Mouse (Mus musculus): ENCODE data around the gene Cd93. TPM values are rescaled to one million over a fixed set of nuclear protein-coding genes. Genes with fewer than 3 reads are reported as not detected.

Cd93 gene
- total RNA-seq, 1 experiment: 0.40 TPM

GRCm38 (mm10) chr2:148455341-148455740 lies 12.0 kb upstream of the Cd93 start:
- no peak overlapping the region for H3K27ac ChIP-seq (ENCODE audit: insufficient read depth, low read depth, low read length, poor library complexity, severe bottlenecking)
- no peaks in the 10 kb centered on the region for H3K4me1 ChIP-seq (ENCODE audit: control insufficient read depth in 2 of 2, insufficient read depth in 2 of 2, low read length in 2 of 2, poor library complexity in 1 of 2)
- H3K4me3 ChIP-seq (ENCODE audit: insufficient read depth in 1 of 2, low read depth in 1 of 2, low read length in 2 of 2, poor library complexity in 1 of 2, severe bottlenecking in 1 of 2): no peak overlapping the region
- no peak overlapping the region for H3K9ac ChIP-seq (ENCODE audit: insufficient read depth, low read depth, low read length, poor library complexity, severe bottlenecking)
- in situ Hi-C loops (cut with MboI; ENCODE audit: low sequenced_read_pairs in 2 of 2, unreplicated experiment in 2 of 2): no loop called here
- DNase-seq (ENCODE audit: low read depth, low spot score): no peak
- no peaks in the 10 kb centered on the region for H3K9me3 ChIP-seq (ENCODE audit: control insufficient read depth, insufficient read depth, low read depth, low read length)
- no peak for TF ChIP-seq ZNF384 (IDR thresholded peaks at IDR 0.05; ENCODE audit: low read depth, low read length)
- TF ChIP-seq ZC3H11A (IDR thresholded peaks at IDR 0.05; ENCODE audit: borderline replicate concordance, low read depth, low read length): no peak
- no peak for TF ChIP-seq CHD2 (IDR thresholded peaks at IDR 0.05; ENCODE audit: low read depth, low read length)
- no peaks in the 10 kb centered on the region for H3K36me3 ChIP-seq (ENCODE audit: control insufficient read depth, insufficient read depth, low read length, poor library complexity, severe bottlenecking)

GRCm38 (mm10) chr2:148454014-148454542 lies 10.7 kb upstream of the Cd93 start:
- H3K36me3 ChIP-seq (ENCODE audit: control insufficient read depth, insufficient read depth, low read length, poor library complexity, severe bottlenecking): no peaks in the 10 kb centered on the region
- no peak for DNase-seq (ENCODE audit: low read depth, low spot score)
- no peaks in the 10 kb centered on the region for H3K4me1 ChIP-seq (ENCODE audit: control insufficient read depth in 2 of 2, insufficient read depth in 2 of 2, low read length in 2 of 2, poor library complexity in 1 of 2)
- H3K9ac ChIP-seq (ENCODE audit: insufficient read depth, low read depth, low read length, poor library complexity, severe bottlenecking): no peak overlapping the region
- TF ChIP-seq CHD2 (IDR thresholded peaks at IDR 0.05; ENCODE audit: low read depth, low read length) (no peak), MAFK (IDR thresholded peaks at IDR 0.05; ENCODE audit: insufficient read depth, low read depth, low read length) (no peak), ZNF384 (IDR thresholded peaks at IDR 0.05; ENCODE audit: low read depth, low read length) (no peak), ZC3H11A (IDR thresholded peaks at IDR 0.05; ENCODE audit: borderline replicate concordance, low read depth, low read length) (no peak), HCFC1 (IDR thresholded peaks at IDR 0.05; ENCODE audit: borderline replicate concordance, insufficient read depth, low read length) (no peak)
- H3K4me3 ChIP-seq (ENCODE audit: insufficient read depth in 1 of 2, low read depth in 1 of 2, low read length in 2 of 2, poor library complexity in 1 of 2, severe bottlenecking in 1 of 2): no peak overlapping the region
- in situ Hi-C loops (cut with MboI; ENCODE audit: low sequenced_read_pairs in 2 of 2, unreplicated experiment in 2 of 2): no loop called here
- no peaks in the 10 kb centered on the region for H3K9me3 ChIP-seq (ENCODE audit: control insufficient read depth, insufficient read depth, low read depth, low read length)
- H3K27ac ChIP-seq (ENCODE audit: insufficient read depth, low read depth, low read length, poor library complexity, severe bottlenecking): no peak overlapping the region

- no peak overlapping the region for H3K4me3 ChIP-seq (ENCODE audit: insufficient read depth in 1 of 2, low read depth in 1 of 2, low read length in 2 of 2, poor library complexity in 1 of 2, severe bottlenecking in 1 of 2)
- TF ChIP-seq MAFK (IDR thresholded peaks at IDR 0.05; ENCODE audit: insufficient read depth, low read depth, low read length): no peak
- DNase-seq (ENCODE audit: low read depth, low spot score): no peak
- no peaks in the 10 kb centered on the region for H3K4me1 ChIP-seq (ENCODE audit: control insufficient read depth in 2 of 2, insufficient read depth in 2 of 2, low read length in 2 of 2, poor library complexity in 1 of 2)
- no peak overlapping the region for H3K27ac ChIP-seq (ENCODE audit: insufficient read depth, low read depth, low read length, poor library complexity, severe bottlenecking)
- H3K9me3 ChIP-seq (ENCODE audit: control insufficient read depth, insufficient read depth, low read depth, low read length): no peaks in the 10 kb centered on the region
- H3K9ac ChIP-seq (ENCODE audit: insufficient read depth, low read depth, low read length, poor library complexity, severe bottlenecking): no peak overlapping the region
- in situ Hi-C loops (cut with MboI; ENCODE audit: low sequenced_read_pairs in 2 of 2, unreplicated experiment in 2 of 2): no loop called here
- H3K36me3 ChIP-seq (ENCODE audit: control insufficient read depth, insufficient read depth, low read length, poor library complexity, severe bottlenecking): no peaks in the 10 kb centered on the region
Observed at GRCm38 (mm10) chr2:148453061-148453460, 9.7 kb upstream of the Cd93 start.

- TF ChIP-seq ZNF384 (IDR thresholded peaks at IDR 0.05; ENCODE audit: low read depth, low read length): no peak
- TF ChIP-seq HCFC1 (IDR thresholded peaks at IDR 0.05; ENCODE audit: borderline replicate concordance, insufficient read depth, low read length): no peak
- no peak for TF ChIP-seq ZC3H11A (IDR thresholded peaks at IDR 0.05; ENCODE audit: borderline replicate concordance, low read depth, low read length)
- TF ChIP-seq CHD2 (IDR thresholded peaks at IDR 0.05; ENCODE audit: low read depth, low read length): no peak
- TF ChIP-seq MAFK (IDR thresholded peaks at IDR 0.05; ENCODE audit: insufficient read depth, low read depth, low read length): no peak
- Histone ChIP-seq H3K36me3 (ENCODE audit: control insufficient read depth, insufficient read depth, low read length, poor library complexity, severe bottlenecking) (no peaks in the 10 kb centered on the region), H3K4me1 (ENCODE audit: control insufficient read depth in 2 of 2, insufficient read depth in 2 of 2, low read length in 2 of 2, poor library complexity in 1 of 2) (no peaks in the 10 kb centered on the region), H3K9me3 (ENCODE audit: control insufficient read depth, insufficient read depth, low read depth, low read length) (no peaks in the 10 kb centered on the region), H3K4me3 (ENCODE audit: insufficient read depth in 1 of 2, low read depth in 1 of 2, low read length in 2 of 2, poor library complexity in 1 of 2, severe bottlenecking in 1 of 2) (no peak overlapping the region), H3K9ac (ENCODE audit: insufficient read depth, low read depth, low read length, poor library complexity, severe bottlenecking) (no peak overlapping the region), H3K27ac (ENCODE audit: insufficient read depth, low read depth, low read length, poor library complexity, severe bottlenecking) (no peak overlapping the region)
- in situ Hi-C loops (cut with MboI; ENCODE audit: low sequenced_read_pairs in 2 of 2, unreplicated experiment in 2 of 2): no loop called here
- no peak for DNase-seq (ENCODE audit: low read depth, low spot score)
Observed at GRCm38 (mm10) chr2:148451498-148451897, 8.1 kb upstream of the Cd93 start.

- Histone ChIP-seq H3K27ac (ENCODE audit: insufficient read depth, low read depth, low read length, poor library complexity, severe bottlenecking) (no peak overlapping the region), H3K9me3 (ENCODE audit: control insufficient read depth, insufficient read depth, low read depth, low read length) (no peaks in the 10 kb centered on the region), H3K36me3 (ENCODE audit: control insufficient read depth, insufficient read depth, low read length, poor library complexity, severe bottlenecking) (no peaks in the 10 kb centered on the region), H3K4me1 (ENCODE audit: control insufficient read depth in 2 of 2, insufficient read depth in 2 of 2, low read length in 2 of 2, poor library complexity in 1 of 2) (no peaks in the 10 kb centered on the region), H3K4me3 (ENCODE audit: insufficient read depth in 1 of 2, low read depth in 1 of 2, low read length in 2 of 2, poor library complexity in 1 of 2, severe bottlenecking in 1 of 2) (no peak overlapping the region), H3K9ac (ENCODE audit: insufficient read depth, low read depth, low read length, poor library complexity, severe bottlenecking) (no peak overlapping the region)
- in situ Hi-C loops (cut with MboI; ENCODE audit: low sequenced_read_pairs in 2 of 2, unreplicated experiment in 2 of 2): no loop called here
- TF ChIP-seq MAFK (IDR thresholded peaks at IDR 0.05; ENCODE audit: insufficient read depth, low read depth, low read length) (no peak), ZNF384 (IDR thresholded peaks at IDR 0.05; ENCODE audit: low read depth, low read length) (no peak), ZC3H11A (IDR thresholded peaks at IDR 0.05; ENCODE audit: borderline replicate concordance, low read depth, low read length) (no peak), CHD2 (IDR thresholded peaks at IDR 0.05; ENCODE audit: low read depth, low read length) (no peak), HCFC1 (IDR thresholded peaks at IDR 0.05; ENCODE audit: borderline replicate concordance, insufficient read depth, low read length) (no peak)
- no peak for DNase-seq (ENCODE audit: low read depth, low spot score)
Observed at GRCm38 (mm10) chr2:148450616-148451015, 7.3 kb upstream of the Cd93 start.
